Mouse (Mus musculus) cerebellum, postnatal 36 days (tissue): ENCODE results near the gene Klhl24.
"Not testable (repeated sequence)": the region's sequence is repeated elsewhere in the genome, so short reads cannot be mapped to it uniquely, and the experiment has no call there.

ENCODE experiments used
- DNase-seq, 2 experiments: peaks; one replicate each; pipeline ENCODE4 v3.0.0; 2021 to 2022; ENCODE audit warnings: mixed read lengths in 2 of 2

Klhl24 gene

DNA sequence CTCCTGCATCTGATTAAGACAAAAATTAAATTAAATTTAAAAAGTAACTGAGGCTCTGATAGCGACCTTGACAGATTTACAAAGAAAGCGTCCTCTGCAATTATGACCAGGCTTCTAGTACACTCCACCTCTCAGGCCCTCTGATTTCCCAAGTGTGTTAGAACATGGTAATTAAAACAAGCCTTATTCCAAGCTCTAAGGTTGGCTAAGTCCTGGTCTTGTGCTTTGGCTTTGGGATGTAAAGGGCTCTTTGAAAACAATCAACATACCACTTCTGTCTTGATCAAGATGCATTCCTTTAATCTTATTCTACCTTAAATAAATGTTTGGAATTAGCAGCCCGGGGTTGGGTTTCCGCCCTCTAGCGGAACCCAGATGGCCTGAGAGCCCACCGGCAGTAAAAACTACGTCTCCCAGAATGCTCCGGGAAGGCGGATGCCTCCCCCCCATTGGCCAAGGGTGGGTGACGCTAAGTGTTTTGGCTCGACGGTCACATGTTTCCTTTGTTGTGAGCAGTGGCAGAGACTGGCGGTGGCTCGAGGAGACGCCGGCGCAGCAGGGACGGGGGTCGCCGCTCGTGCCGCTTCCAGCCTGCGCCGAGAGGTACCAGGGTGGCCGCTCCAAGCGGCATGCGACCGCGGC is at the start of gene Klhl24:
Klhl24 (plus strand) TSS at position 474 of the 642 bp plus-strand sequence.
- DNase-seq: peak; percentile 89 to 91

DNA sequence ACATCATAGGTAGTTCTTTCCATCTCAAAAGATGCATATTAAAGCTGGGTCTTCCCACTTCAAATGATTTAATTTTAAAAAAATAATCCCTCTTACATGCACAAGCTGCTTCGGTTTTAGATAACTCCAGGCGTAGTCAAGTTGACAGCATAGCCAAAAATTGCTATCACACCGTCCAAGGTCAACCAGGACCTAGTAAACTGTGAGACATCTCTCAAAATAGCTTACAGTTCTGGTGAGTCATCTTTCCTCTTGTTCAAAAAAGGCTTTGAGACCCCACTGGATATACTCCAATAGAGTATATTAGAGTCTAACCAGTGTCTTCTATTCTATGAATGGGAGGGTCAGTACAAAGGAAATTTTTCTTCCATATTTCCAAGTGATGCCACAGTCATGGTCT is 44.7 kb upstream of the Klhl24 start:
- DNase-seq: no peak

DNA sequence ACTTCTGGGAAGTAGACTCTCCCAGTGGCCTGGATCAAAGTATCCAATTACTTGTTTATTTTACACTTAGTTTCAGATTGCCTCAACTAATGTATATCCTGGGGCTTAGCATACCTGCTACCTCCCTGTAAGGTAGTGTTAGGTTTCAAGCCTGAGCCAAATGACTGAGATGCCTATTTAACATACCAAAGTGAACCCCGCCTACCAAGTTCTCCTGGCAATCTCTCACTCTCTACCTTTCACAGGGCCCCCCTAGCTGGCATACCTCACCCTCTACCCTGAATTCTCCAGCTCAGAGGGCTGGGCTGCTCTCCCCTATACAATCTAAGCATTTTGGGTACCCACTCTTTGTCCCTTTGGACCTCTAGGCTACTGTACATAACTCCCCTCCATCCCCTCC is 24.6 kb upstream of the Klhl24 start:
- no peak for DNase-seq

DNA sequence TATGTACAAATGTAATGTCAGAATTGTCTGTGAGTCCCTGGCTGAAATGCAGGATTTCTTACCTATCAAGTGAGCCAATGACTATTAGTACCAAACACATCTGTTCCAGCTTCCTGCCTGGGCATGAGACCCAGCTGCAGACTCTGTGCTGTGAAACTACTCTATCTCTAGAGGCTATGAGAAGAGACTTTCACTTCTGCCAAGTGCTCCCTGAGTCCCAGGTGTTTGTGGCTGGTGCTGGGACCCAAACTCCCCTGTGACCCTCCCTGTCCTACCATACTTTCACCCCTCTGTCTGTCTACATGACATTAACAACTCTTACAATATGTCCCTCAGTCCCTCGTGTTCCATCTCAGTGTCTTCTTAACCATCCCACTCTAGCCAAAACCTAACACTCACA is 20.7 kb upstream of the Klhl24 start:
- DNase-seq: no peak

DNA sequence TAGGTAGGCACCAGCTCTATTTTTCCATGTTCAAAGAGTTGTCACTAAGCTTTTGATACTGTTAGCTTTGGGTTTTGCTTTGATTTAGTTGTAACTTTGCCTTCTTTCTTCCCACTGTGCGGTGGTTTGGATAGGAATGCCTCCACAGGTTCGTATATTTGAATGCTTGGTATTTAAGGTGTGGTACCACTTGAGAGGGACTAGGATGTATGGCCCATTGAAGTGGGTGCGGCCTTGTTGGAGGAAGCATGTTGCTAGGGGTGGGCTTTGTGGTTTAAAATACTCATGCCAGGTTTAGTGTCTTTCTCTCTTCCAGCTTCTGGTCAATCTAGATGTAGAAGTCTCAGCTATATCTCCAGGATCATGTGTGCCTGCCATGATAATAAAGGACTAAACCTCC is 17.1 kb upstream of the Klhl24 start:
- no peak for DNase-seq

DNA sequence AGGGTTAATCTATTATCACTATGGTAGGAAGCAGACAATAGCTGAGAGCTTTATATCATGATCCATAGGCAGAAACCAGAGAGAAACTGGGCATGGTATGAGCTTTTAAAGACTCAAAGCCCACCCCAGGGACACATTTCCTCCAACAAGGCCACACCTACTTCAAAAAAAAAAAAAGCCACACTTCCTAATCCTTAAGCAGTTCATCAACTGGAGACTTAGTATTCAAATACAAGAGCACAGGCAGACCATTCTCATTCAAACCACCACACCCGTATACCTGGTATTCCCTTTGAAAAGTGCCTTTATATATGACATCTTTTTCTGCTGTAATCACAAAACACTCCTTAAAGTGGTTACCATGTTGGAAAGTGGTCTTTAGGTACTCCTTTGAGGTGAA is 12.7 kb upstream of the Klhl24 start:
- DNase-seq: no peak

DNA sequence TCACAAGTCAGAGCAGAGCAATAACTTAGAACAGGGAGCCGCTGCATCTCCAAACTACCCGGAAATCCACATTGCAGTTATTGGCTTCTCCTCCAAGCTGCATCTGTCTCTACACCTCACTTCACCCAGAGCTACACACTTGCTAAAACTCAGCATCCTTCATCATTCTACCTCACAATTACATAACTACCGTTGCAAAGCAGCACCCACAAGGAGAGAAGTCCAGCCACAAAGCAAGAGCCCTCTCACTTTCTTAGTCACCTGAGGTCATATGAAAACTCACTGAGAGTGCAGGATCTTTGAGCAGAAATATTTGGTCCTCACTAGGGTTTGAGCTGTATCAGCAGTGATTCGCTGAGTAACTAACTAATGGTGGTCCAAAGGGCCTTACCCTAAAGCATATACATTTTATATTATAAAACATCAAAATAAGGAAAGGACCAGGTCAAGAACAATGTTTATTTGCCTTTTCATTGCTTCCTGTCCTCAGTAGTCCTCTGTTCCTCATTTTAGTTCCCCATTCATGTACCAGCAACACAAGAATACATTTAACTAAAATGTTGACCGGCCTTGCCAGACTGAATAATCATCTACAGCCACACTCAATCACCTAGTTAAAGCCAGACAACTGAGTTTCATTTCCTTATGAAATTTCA is 12.0 kb upstream of the Klhl24 start:
- no peak for DNase-seq

DNA sequence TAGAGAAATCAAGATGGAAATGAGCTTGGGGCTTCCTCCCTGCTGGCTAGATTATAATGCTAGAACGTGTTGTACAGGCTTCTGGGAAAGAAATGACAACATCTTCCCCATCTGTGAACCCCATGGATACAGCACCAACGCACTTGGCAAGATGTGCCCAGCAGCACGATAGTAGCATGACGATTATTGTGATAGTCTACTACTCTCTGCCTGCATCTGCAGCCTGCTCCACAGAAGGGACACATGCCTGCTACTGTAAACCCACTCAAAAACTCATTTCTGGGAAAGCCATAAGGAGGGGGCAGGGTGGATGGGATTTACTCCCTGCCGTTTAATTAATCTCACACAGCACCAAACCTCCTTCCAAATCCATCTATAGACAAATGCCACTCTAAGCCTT is 10.4 kb upstream of the Klhl24 start:
- no peak for DNase-seq

DNA sequence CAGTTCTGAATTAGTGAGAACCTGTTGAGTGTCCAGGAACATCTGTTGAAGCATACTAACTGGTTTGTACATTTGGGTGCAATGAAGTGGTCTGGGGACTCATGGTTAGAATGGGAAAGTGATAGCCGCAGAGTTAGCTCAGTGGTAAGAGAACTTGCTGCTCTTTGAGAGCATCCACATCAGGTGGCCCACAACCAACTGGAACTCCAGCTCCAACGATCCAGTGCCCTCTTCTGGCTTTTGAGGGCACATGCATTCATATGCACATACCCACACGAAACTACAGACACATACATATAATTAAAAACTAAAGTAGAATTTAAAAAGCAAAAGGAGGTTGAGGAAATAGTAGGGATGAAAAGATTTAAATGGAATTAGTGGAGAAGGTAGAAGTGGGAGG is 7.7 kb upstream of the Klhl24 start:
- no peak for DNase-seq

DNA sequence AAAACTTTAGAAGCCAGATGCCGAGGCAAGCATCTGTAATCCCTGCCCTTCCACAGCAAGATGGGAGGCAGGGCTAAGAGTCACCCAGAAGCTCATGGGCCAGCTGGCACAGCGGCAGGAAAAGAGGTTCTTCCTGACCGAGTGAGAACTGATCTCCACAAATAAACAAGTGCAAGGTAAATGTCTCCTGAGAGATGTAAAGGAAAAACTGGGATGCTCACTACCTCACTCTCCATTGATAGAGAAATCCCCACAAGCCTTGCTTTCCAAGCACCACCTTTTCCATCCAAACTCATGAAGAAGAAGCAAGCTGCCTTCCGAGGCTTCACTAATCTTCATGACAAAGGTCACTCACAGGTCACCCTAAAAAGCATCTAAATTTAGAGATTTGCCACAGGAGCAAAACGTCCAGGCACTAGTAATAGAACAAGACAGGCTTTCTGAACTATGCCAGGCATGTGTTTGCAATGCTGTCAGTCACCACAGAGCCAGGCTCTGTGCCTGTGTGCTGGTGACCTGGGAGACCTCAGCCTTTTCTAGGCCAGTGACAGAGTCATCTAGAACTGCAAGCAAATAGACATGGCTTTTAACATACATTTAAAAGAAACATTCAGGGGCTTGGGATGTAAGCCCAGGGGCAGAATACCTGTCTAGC is 6.3 kb upstream of the Klhl24 start:
- no peak for DNase-seq

DNA sequence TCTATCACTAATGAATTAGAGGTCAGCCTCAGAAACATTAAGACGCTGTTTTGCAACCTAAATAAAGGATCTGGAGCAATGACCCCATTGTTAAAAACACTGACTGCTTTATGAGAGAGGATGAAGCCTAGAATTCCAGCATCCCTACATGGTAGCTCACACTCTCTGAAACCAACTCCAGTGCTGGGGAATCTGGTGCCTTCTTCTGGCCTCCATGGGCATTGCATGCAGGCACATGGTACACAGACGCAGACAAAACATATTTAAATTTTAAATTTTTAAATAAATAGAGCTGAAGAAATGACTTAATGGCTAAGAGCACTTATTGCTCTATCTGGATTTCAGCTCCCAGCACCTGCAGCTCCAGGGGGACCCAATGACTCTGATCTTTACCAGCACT is 1.4 kb upstream of the Klhl24 start:
- no peak for DNase-seq

DNA sequence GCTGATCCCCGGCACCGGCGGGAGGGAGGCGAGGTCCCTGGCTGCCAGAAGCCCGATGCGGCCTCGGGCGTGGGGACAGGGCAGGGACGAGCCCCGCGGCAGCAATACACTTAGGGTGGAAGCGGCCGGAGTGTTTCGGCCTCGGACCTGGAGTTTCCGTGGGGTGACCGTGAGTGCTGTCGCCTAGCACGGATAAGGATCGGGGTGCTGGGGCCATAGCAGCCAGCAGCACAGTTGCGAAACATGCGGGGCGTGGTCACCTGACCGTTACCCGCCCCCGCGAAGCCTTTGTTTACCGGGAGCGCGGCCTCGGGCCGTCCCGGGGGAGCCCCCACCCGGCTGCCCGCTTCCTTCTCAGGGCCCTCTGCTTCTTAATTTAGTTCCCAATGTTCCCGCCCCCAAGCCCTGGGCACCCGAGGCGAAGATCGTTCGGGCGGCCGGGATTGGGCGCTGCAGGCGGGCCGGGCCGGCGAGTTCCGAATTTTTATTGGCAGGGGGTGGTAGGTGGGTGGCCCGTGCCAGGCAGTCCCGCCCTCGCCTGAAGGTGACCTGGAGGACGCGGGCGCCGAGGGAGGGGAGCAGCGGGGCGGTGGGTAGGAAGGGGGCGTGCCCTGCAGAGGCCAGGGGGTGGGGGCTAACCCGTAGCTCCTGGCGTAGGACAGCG is 501 bp downstream of the Klhl24 start:
- DNase-seq: peak; percentile 85 to 90

DNA sequence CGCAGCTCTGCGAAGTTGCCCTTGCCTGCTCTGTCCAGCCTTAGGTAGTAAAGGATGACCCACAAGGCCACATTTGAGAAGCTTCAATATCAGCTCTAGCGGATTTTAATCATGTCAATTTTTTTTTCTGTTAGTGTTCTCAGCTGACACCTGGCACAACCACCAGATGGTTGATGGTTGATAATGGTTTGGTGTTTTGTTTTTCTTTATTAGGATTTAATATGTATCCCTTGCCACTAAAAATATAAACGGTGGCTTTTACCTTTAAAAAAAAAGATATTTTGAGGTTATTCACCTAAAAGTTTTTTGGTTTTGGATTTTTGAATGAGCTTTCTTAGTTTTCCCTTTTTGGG is 1.0 kb downstream of the Klhl24 start:
- no peak for DNase-seq

DNA sequence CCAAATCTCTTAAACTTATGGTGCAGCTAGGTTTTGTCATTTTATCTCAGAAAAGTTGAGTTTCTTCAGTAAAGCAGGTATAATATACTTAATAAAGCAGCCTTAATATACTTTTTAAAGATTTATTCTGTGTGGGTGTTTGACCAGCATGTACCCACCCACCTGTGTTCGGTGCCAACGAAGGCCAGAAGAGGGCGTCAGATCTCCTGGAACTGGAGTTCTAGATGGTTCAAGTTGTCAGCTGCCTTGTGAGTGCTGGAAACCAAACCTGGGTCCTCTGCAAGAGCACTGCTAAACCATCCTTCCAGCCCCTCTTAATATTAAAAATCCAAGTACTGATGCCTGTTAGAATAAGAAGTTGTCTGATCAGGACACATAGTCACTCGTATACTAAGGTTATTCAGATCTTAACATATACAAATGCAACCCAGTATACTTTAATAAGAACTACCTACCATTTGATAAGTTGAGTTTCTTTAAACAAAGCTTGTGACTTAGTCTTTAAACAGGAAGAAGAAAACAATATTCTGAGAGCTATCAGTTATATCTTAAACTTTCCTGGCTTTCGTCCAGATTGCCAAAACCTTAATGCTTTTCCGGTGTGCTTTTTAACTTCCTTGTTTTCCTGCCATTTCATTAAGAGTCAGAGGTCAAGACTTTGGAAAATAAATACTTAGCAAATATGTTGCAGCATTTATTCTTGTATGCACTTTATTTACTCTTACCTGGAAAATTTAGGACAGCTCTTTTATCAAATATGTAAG is 1.7 kb downstream of the Klhl24 start:
- no peak for DNase-seq

DNA sequence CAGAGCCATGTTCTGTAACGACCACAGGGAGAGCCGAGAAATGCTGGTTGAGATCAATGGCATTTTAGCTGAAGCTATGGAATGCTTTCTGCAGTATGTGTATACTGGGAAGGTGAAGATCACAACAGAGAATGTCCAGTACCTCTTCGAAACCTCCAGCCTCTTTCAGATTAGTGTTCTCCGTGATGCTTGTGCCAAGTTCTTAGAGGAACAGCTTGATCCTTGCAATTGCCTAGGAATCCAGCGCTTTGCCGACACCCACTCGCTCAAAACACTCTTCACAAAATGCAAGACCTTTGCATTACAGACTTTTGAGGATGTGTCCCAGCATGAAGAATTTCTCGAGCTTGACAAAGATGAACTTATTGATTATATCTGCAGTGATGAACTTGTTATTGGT is 9.7 kb downstream of the Klhl24 start:
- no peak for DNase-seq

DNA sequence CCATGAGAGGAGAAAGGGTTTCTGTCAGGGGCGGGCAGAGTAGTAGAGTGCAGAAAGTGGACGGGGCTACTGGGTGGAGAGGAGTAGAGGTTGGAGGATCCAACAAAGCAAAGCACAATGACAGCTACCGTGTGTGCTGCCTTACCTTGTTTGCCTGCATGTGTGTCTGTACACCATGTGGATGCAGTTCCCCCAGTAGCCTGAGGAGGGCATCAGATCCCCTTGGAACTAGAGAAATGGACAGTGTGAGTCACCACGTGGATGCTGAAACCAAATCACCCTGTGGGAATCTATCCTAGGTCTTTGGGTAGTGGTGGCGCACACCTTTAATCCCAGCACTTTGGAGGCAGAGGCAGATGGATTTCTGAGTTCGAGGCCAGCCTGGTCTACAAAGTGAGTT is 11.6 kb downstream of the Klhl24 start:
- DNase-seq: no peak

DNA sequence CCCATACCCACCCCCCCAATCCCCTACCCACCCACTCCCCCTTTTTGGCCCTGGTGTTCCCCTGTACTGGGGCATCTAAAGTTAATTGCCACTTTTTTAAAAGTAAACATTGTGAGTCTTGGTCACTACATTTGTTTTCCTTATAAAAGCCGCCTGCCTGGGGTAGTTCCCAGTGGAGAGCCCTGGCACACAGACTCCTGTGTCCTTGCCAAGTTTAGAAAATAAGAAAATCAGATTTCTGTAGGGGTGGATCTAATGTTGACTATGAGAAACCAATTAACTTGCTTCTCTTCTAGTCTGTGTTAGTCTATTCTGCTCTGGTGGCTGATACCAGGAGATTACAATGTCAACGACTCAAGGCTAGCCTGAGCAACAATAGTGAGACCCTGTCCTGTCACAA is 15.3 kb downstream of the Klhl24 start:
- DNase-seq: no peak

DNA sequence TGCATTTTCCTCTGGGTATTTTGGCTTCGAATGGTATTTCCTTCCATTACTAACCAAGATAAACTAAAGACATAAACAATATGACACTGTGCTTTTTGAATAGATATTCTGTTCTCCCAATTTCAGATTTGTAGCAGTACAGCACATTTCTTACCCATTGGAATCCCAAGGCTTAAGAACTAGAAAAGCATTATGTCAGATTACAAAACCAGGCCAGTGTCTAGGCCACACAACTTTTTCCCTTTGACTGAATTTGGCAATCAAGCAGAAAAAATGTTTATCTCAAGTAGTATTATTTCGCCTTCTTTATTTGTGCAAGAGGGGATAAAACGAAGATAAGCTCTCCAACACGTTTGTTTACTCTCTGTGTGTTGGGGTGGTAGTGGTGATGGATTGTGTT is 18.7 kb downstream of the Klhl24 start:
- no peak for DNase-seq

DNA sequence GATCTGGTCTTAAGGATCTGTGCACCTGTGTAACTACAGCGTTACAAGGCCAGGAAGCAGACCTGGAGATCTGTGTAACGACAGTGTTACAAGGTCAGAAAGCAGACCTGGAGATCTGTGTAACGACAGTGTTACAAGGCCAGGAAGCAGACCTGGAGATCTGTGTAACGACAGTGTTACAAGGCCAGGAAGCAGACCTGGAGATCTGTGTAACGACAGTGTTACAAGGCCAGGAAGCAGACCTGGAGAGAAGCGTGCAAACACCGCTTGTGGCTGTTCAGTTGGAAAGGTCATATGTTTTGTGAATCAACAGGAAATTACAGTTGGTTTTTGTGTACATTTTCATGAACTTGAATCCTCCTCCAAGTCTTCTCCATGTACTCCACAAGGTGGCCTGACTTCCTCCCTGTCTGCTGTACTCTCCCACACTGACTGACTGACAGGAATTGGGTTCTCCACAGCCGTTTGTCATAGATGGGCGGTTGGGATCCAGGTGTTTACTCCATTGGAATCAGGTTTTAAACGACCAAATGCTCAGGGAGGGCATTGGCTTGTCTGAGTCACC is 29.1 kb downstream of the Klhl24 start:
- DNase-seq: not testable (repeated sequence)

DNA sequence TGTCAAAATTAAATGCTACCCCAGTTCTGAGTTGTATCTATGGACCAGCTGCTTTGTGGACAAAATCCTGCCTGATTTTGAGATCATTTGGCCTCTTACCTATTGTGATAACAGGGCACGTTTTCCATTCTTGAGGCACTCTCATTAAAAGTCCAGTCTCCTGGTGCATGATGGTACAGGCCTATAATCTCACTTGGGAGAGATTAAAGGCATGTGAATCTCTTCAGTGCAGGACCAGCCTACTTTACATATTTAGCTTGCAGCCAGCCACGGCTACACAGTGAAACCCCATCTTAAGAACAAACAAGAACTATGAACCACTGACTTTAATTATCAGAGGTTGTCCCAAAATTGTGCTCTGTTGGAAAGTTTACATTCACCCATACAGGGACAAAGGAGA is 33.1 kb downstream of the Klhl24 start:
- DNase-seq: no peak

DNA sequence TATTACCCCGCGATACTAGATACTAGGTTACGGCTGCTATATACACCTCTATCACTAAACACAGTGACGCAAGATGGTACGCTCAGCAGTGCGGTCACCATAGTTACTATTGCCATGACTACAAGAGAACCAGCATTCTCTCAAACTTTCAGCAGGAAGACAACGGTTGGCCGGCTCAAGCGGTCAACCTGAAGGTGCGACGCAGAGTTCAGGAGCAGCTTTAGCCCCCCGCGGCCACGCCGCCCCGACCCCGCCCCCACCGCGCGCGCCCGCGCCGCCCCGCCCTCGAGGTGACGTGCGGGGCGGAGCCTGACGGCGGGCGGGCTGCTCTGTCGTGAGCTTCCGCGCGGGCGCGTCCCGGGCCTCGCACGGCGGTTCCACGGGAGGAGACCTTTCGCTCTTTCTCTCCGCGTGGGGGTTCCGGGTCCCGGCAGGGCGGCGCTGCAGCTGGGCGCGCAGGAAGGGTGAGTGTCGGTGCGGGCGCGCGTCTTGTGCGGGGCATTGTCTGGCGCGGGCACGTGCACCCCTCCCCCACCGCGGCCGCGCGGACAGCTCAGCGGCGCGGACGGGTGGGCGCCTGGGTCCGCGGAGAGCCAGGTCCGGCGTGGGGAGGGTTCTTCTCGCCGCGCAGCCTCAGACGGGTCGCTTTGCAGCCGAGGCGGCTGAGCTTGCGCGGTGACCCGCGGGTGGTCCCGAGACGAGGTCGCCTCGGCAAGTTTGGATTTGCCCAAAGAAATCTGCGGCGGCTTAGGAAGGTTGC is 43.6 kb downstream of the Klhl24 start, which contains the start of gene Yeats2:
Yeats2 (plus strand) TSS at position 292 of the 760 bp plus-strand sequence.
- peak; percentile 80 to 83 for DNase-seq

DNA sequence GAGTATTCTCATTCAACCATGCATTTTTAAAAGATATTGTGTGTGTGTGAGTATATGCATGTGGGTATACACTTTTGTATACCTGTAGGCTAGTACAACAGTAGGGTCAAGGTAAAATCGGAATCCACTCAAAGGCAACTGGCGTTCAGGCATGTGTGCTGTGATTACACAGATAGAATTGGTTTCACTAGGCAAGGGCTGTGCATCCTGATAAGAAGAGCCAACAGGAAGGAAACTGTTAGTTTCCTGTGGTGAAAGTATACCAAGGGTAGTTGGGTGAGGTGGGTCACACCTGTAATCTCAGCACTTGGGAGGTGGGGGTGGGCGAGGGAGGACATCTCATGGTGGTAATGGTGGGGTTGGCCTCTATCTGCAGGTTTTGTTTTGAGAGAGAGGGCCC is 47.2 kb downstream of the Klhl24 start:
- DNase-seq: no peak
